Mouse (Mus musculus): ENCODE measurements at regions not wholly inside any gene's neighbourhood (a gene's known extent, or its start where the extent isn't known, plus 50 kb on each side); places are given as distances from the start of the nearest gene placed in this dataset.
A peak's percentile ranks its signal among the peaks of the same experiment; 100 is the strongest.
"Not testable (repeated sequence)": the region's sequence is repeated elsewhere in the genome, so short reads cannot be mapped to it uniquely, and the experiment has no call there.

DNA sequence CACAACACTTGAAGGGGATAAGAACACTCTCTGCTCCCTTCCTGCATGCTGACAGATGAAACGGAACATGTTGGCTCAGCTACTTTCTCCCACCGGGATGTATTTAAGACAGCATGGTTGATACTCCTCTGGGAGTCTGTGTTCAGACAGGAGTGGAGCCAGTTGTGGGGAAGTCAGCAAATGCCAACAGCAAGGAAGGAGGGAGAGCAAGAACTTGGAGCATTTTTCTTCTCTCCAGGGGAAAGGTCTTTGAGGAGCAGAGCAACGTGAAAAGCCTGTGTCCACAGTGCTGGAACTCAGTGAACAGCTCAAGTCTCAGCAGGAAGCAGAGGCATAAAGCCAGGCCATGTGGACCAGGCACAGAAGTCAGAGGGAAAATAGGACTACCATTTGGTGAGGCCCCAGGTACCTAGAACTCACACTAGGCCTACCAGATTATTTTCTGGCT lies 188.8 kb upstream of the Dmac1 start:
- intact Hi-C loops (cut with DNase I), result no loop called here

GRCm38 (mm10) chr4:75463579-75463978 lies 185.5 kb upstream of the Dmac1 start:
- DNase-seq, result no peak
- intact Hi-C loops (cut with DNase I), result no loop called here

More for the DNA sequence above, 188.8 kb upstream of the Dmac1 start:
- peak; percentile 20 to 26 for DNase-seq

DNA sequence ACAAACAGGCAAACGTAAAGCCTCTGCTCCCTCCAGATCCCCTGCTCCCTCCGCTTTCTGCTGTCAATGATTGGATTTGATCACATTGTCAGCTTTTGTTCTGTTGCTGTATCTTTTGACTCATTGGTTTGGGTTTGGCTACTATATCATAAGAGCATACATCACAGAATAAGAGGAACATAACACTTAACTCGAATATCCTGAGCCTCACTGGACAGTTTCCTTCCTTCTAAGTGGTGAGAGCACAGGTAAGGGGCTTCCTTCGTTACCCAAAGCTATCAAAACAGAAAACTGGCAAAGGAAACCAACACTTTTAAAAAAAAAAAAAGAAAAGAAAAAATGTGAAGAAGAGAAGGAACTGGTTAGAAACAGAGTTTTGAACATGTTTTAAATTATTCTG lies 171.4 kb upstream of the Dmac1 start:
- intact Hi-C loops (cut with DNase I), result no loop called here
- no peak for DNase-seq

DNA sequence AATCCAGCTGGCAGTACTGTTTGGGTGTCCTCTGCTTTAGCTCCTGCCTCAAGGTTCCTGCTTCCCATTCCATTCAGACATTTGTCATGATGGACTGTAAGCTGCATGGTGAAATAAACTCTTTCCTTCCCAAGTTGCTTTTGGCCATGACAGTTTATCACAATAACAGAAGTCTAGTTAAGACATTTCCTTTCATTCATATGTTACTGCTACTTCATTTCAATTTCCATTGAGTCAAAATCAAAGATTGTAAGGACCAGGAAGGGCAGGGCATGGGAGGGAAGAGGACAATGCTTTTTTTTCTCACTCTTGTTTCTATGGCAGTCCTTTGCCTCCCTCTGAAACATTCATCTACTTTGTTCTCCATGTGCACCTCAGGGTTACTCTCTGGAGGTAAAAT lies 145.2 kb upstream of the Dmac1 start:
- DNase-seq, result no peak
- intact Hi-C loops (cut with DNase I), result no loop called here

DNA sequence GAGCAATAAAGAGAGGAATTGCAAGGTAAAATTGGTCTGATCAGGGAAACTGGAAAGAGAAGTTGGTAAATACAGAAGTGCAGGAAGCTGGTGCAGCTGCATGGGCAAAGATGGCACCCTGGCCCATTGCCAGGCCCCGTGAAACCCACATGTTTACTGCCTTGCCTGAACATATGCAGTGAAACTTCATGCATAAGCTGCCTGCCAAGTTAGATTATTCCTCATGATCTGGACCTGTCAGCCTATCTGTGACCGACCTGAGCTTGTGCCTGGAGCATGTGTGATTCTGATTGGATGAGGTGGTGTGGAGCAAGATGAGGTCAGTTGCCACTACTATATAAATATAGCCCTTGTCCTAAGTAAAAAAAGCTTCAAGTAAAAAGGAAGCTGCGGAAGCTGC lies 122.6 kb upstream of the Dmac1 start:
- DNase-seq; intact Hi-C loops (cut with DNase I): not testable (repeated sequence)

GRCm38 (mm10) chr4:75394992-75395391 lies 116.9 kb upstream of the Dmac1 start:
- no peak for DNase-seq
- intact Hi-C loops (cut with DNase I), result no loop called here

DNA sequence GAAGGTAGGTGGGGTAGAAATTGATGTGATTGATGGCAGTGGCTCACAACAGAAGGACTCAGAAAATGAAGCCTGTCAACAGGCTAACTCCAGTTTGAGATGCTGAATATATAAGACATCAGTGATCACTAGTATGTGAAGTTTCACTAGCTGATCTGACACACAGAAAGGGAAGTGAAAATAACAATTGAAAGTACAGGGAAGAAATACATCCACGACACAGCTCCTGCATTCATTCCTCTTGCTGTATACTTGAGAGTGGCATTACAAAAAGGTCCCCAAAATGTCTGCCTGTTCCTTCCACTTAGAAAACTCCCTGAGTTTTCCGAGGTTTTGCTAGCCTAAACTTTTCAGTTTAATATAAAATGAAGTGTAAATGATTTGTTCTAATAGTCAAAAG lies 116.2 kb upstream of the Dmac1 start:
- DNase-seq, result no peak
- intact Hi-C loops (cut with DNase I), result no loop called here

- no peak for DNase-seq
- intact Hi-C loops (cut with DNase I), result no loop called here
Observed at GRCm38 (mm10) chr4:75386271-75386938, 108.3 kb upstream of the Dmac1 start.

DNA sequence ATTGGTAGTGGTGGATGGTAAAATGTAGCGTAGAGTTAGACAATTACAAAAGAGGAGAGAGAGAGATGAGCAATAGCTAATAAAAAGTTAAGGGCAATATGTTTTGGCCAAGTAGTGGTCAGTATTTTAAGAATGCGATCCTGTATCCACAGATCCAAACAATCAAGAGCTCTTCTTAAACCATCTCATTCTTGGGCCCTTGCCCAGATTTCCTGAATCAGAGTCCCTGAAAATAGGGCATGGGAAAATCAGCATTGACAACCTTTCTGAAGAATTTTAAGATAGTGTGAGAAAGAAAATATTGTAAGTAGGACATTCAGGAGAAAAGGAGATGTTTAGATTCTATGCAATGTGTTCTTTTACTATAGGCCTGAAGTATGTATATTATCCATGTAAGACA lies 81.4 kb upstream of the Dmac1 start:
- intact Hi-C loops (cut with DNase I), result no loop called here
- DNase-seq, result peak; percentile 3 to 7

- DNase-seq, result no peak
- intact Hi-C loops (cut with DNase I), result no loop called here
Observed at GRCm38 (mm10) chr4:75355621-75356020, 77.5 kb upstream of the Dmac1 start.

- DNase-seq, result no peak
- intact Hi-C loops (cut with DNase I), result no loop called here
Observed at GRCm38 (mm10) chr4:75334496-75334895, 56.4 kb upstream of the Dmac1 start.

GRCm38 (mm10) chr4:75332791-75333190 lies 54.7 kb upstream of the Dmac1 start:
- intact Hi-C loops (cut with DNase I), result no loop called here
- no peak for DNase-seq

DNA sequence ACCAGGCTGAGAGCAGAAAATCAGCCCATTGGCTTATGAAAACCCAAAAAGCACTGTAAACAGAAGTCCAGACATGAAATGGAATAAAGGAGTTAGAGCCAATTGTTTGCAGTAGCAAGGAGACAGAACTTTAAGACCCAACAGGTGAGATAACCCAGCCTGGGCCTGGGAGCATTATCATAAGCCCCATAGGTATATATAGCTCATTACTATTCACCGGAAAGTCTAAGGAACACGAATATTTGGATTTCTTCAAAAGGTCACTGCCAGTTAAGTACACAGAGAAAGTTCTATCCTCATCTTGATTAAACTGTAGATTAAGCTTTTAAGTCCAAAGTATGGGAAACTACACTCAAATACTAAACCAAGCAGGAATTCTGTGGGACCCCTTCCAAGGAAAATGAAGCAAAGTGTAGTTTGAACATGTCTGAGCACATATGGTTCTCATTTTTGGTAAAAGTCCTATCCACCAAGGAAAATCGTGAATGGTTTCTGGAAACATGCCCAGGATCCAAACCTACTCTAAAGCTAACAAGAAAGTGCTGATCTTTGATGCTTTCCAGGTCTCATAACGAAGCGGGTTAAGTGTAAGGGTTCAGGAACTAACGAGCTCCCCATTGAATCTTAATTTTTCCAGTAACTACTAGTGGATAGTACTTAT lies 51.5 kb upstream of the Dmac1 start:
- DNase-seq, result peak in 1 of 2 experiments; percentile 23
- intact Hi-C loops (cut with DNase I), result no loop called here

Measured in heart, postnatal 10 days (tissue).